Mouse (Mus musculus): ENCODE measurements at regions not wholly inside any gene's neighbourhood (a gene's known extent, or its start where the extent isn't known, plus 50 kb on each side); places are given as distances from the start of the nearest gene placed in this dataset.
A peak's percentile ranks its signal among the peaks of the same experiment; 100 is the strongest.

- Histone ChIP-seq H3K9me3 (no peaks in the 10 kb centered on the region), H3K4me3 (no peak overlapping the region), H3K4me2 (replicated peaks) (no peak overlapping the region), H3K9ac (replicated peaks) (no peak overlapping the region), H3K4me1 (0 out of 2 replicates have a peak, but pooled peaks cover 3% of the 10 kb centered on the region), H3K27me3 (no peaks in the 10 kb centered on the region), H3K27ac (replicated peaks) (no peak overlapping the region), H3K36me3 (no peaks in the 10 kb centered on the region)
- 47% methylated on average over 1 of the region's 1 CpGs for WGBS
- peak; percentile 70 for ATAC-seq (replicated peaks)
Measured at GRCm38 (mm10) chr1:147309246-147309645, 814.7 kb downstream of the Brinp3 start.

GRCm38 (mm10) chr1:147343276-147343953 lies 848.9 kb downstream of the Brinp3 start:
- WGBS, result 68% methylated on average over 9 of the region's 9 CpGs
- no peaks in the 10 kb centered on the region for H3K9me3 ChIP-seq
- H3K36me3 ChIP-seq, result no peaks in the 10 kb centered on the region
- H3K27me3 ChIP-seq, result no peaks in the 10 kb centered on the region
- H3K4me1 ChIP-seq, result peaks cover 5% of the 10 kb centered on the region; the same call in 1 of the 2 replicates
- peak; percentile 98 for ATAC-seq (replicated peaks)
- H3K4me3 ChIP-seq, result no peak overlapping the region
- H3K4me2 ChIP-seq (replicated peaks), result no peak overlapping the region
- H3K27ac ChIP-seq (replicated peaks), result peak overlapping the region; percentile 76
- H3K9ac ChIP-seq (replicated peaks), result no peak overlapping the region

GRCm38 (mm10) chr1:147344027-147344426 lies 849.5 kb downstream of the Brinp3 start:
- Histone ChIP-seq H3K4me3 (no peak overlapping the region), H3K36me3 (no peaks in the 10 kb centered on the region), H3K27me3 (no peaks in the 10 kb centered on the region), H3K27ac (replicated peaks) (peak overlapping the region; percentile 76), H3K9ac (replicated peaks) (no peak overlapping the region), H3K9me3 (no peaks in the 10 kb centered on the region), H3K4me2 (replicated peaks) (no peak overlapping the region), H3K4me1 (peaks cover 5% of the 10 kb centered on the region; the same call in 1 of the 2 replicates)
- ATAC-seq (replicated peaks), result peak; percentile 64; the same call in 1 of the 2 replicates
- 62% methylated on average over 3 of the region's 3 CpGs for WGBS

Measured in forebrain, embryonic 15.5 days (tissue).